Mouse (Mus musculus) hindbrain, postnatal 0 days (tissue): ENCODE data around the gene Tnfrsf22. TPM values are rescaled to one million over a fixed set of nuclear protein-coding genes. Genes with fewer than 3 reads are reported as not detected.

Source experiments
- ATAC-seq: fragments of 200-750 bp; cut with Nextera tagmentation; 2 replicates; pipeline ENCODE4 v1.8.0; 2017; ENCODE audit warnings: mild to moderate bottlenecking, moderate TSS enrichment, moderate library complexity
- DNase-seq: peaks from one replicate; pipeline ENCODE4 v3.0.0-alpha.2; 2015; ENCODE audit warnings: low spot score
- H3K27ac ChIP-seq: fragments of 300-500 bp; sonication (generic); 2 replicates; pipeline ENCODE4 v1.5.1; 2014; ENCODE audit warnings: mild to moderate bottlenecking
- H3K27me3 ChIP-seq: fragments of 300-500 bp; sonication (generic); 2 replicates; pipeline ENCODE4 v1.6.1; 2014; ENCODE audit warnings: low read length, mixed read lengths; ENCODE audit not compliant: insufficient read depth
- H3K36me3 ChIP-seq: fragments of 300-500 bp; sonication (generic); 2 replicates; pipeline ENCODE4 v1.6.1; 2014; ENCODE audit warnings: low read length, mixed read lengths; ENCODE audit not compliant: insufficient read depth
- H3K4me1 ChIP-seq: fragments of 300-500 bp; sonication (generic); 2 replicates; pipeline ENCODE4 v1.6.1; 2014; ENCODE audit warnings: antibody characterized with exemption, low read length, mixed read lengths; ENCODE audit not compliant: insufficient read depth
- H3K4me2 ChIP-seq: fragments of 300-500 bp; sonication (generic); 2 replicates; pipeline ENCODE4 v1.6.1; 2014; ENCODE audit warnings: low read depth, mild to moderate bottlenecking, low read length, moderate library complexity, mixed read lengths
- H3K4me3 ChIP-seq: fragments of 300-500 bp; sonication (generic); 2 replicates; pipeline ENCODE4 v1.5.1; 2014; ENCODE audit warnings: low read length
- H3K9ac ChIP-seq: fragments of 300-500 bp; sonication (generic); replicated peaks from 2 replicates; pipeline ENCODE4 v1.6.1; 2014; ENCODE audit warnings: mild to moderate bottlenecking, low read length, moderate library complexity, mixed read lengths
- H3K9me3 ChIP-seq: fragments of 300-500 bp; sonication (generic); 2 replicates; pipeline ENCODE4 v1.6.1; 2016; ENCODE audit warnings: low read length, mixed read lengths
- CTCF ChIP-seq: IDR thresholded peaks from 2 replicates; pipeline ENCODE4 v1.5.1; 2016; ENCODE audit warnings: antibody characterized with exemption, control low read depth, low read depth
- WGBS: fragments of 180-500 bp; shearing (Covaris S2); extraction: QIAGEN DNeasy Blood & Tissue Kit; methylation state at CpG from one replicate; pipeline ENCODE4 v1.1.7; 2014; 5-methylcytosine and 5-hydroxymethylcytosine counted together
- polyA plus RNA-seq: library from polyadenylated mRNA; unstranded; fragments of >200 nt; fragmentation: Nextera tagmentation; extraction: Ambion mirVana; gene quantifications from 2 replicates; pipeline ENCODE4 v1.2.1, GENCODE M21; 2015
- total RNA-seq: library from RNA; depleted of rRNA; stranded (reverse); fragments of >200 nt; gene quantifications from 2 replicates; pipeline ENCODE4 v1.2.3, GENCODE M21; 2014

Tnfrsf22 gene
- total and polyA plus RNA-seq, 2 experiments from 2014 or later: 4.8 to 5.1 TPM

DNA sequence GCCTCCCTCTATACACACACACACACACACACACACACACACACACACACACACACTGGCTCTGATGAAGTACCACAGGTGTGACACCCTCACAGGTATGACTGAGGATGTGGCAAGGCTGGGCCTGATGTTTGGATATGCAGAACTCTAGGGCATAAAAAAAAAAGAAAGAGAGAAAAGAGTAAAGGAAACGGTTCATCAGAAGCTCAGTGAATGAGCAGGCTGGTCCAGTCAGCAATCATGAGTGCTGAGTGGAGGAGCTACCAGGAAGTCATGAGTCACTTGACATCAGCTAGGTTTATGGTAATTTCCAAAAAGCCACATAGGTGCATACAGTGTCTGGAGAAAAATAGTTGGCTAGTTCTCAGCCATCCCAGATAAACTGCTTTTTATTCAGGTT, 20.0 kb downstream of the Tnfrsf22 start:
- no peak overlapping the region for H3K9ac ChIP-seq
- no peak overlapping the region for H3K27ac ChIP-seq
- ATAC-seq (no peak), DNase-seq (no peak)
- H3K36me3 ChIP-seq: no peaks in the 10 kb centered on the region
- 63% methylated on average over 1 of the region's 1 CpGs for WGBS
- H3K27me3 ChIP-seq: no peaks in the 10 kb centered on the region
- H3K4me3 ChIP-seq: no peak overlapping the region
- H3K9me3 ChIP-seq: no peaks in the 10 kb centered on the region
- H3K4me2 ChIP-seq: no peak overlapping the region
- no peak for TF ChIP-seq CTCF
- no peaks in the 10 kb centered on the region for H3K4me1 ChIP-seq

GRCm38 (mm10) chr7:143628540-143628939, 20.9 kb downstream of the Tnfrsf22 start, which contains the start of gene Tnfrsf26:
Gene Tnfrsf26 (minus strand): TSS chr7:143628722.
- DNase-seq (no peak), ATAC-seq (no peak)
- no peaks in the 10 kb centered on the region for H3K36me3 ChIP-seq
- H3K27me3 ChIP-seq: no peaks in the 10 kb centered on the region
- no peak within 1 kb of the TSS for H3K4me2 ChIP-seq
- H3K9ac ChIP-seq: no peak within 1 kb of the TSS
- WGBS: 92% methylated on average over 1 of the region's 1 CpGs
- no peak for TF ChIP-seq CTCF
- no peak within 1 kb of the TSS for H3K4me3 ChIP-seq
- H3K4me1 ChIP-seq: no peaks in the 10 kb centered on the region
- no peaks in the 10 kb centered on the region for H3K9me3 ChIP-seq
- H3K27ac ChIP-seq: no peak within 1 kb of the TSS

DNA sequence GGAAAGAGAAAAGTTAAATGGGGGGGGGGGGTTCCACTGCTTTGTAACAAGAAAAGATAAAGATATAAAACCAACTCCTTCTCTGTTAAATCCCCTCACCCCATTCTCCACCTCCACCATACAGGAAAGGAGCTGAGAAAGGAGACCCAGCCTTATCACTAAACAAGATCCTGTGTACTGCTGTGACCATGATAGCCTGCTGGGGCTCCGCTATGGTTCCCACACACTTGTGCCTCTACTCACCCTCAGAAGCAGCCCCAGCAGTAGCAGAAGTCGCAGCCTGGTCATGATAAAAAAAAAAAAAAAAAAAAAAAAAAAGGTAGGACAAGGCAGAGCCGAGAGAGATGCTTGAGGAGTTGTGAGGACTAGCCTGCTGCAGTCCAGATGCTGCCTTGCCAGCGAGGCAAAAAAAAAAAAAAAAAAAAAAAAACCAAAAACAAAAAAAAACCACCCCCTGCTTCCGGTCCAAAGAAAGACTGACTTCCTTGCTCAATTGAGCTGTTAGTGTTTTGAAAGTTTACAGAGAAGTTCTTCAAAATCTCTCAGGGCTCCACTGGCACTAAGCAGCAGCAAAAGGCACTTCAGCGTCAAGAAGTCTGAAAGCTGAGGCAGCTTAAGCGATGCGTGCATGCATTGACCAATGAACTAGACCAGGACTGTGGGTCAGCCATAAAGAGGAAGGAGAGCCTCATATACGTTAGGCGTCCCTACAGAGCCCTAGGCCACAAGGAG, 21.7 kb downstream of the Tnfrsf22 start:
- 65% methylated on average over 10 of the region's 10 CpGs for WGBS
- DNase-seq: no peak
- Histone ChIP-seq H3K4me2 (no peak overlapping the region), H3K9ac (no peak overlapping the region), H3K4me1 (no peaks in the 10 kb centered on the region), H3K27me3 (no peaks in the 10 kb centered on the region), H3K36me3 (no peaks in the 10 kb centered on the region), H3K27ac (no peak overlapping the region), H3K4me3 (no peak overlapping the region), H3K9me3 (no peaks in the 10 kb centered on the region)
- no peak for ATAC-seq
- TF ChIP-seq CTCF: no peak

GRCm38 (mm10) chr7:143626178-143626577, 23.3 kb downstream of the Tnfrsf22 start:
- ATAC-seq (no peak), DNase-seq (no peak)
- Histone ChIP-seq H3K27me3 (no peaks in the 10 kb centered on the region), H3K4me2 (no peak overlapping the region), H3K36me3 (no peaks in the 10 kb centered on the region), H3K27ac (no peak overlapping the region), H3K4me1 (no peaks in the 10 kb centered on the region), H3K4me3 (no peak overlapping the region), H3K9ac (no peak overlapping the region), H3K9me3 (no peaks in the 10 kb centered on the region)
- TF ChIP-seq CTCF: no peak
- WGBS: 69% methylated on average over 2 of the region's 2 CpGs

DNA sequence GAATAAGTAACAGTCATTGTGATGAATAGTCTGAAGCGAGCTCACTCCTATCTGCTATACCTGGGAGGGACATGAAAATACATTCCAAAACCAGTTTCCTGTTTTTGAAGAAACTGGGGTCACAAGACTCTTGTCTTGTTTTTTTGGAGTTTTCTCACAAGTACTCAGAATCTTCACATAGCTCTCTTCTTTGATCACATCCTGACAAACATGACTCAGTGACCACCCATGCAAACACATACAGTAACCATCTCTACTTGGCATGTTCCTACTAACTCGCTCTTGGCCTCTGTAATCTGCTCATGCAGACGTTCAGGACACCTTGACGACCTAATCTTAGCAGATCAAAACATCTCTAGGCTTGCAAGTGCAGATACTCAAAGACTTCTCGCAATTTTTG, 24.3 kb downstream of the Tnfrsf22 start:
- Histone ChIP-seq H3K9ac (no peak overlapping the region), H3K4me2 (no peak overlapping the region), H3K4me3 (no peak overlapping the region), H3K36me3 (no peaks in the 10 kb centered on the region), H3K9me3 (no peaks in the 10 kb centered on the region), H3K4me1 (no peaks in the 10 kb centered on the region), H3K27ac (no peak overlapping the region), H3K27me3 (no peaks in the 10 kb centered on the region)
- DNase-seq (no peak), ATAC-seq (no peak)
- 72% methylated on average over 5 of the region's 5 CpGs for WGBS
- TF ChIP-seq CTCF: no peak

GRCm38 (mm10) chr7:143624561-143624960, 24.9 kb downstream of the Tnfrsf22 start:
- ATAC-seq: no peak

GRCm38 (mm10) chr7:143620951-143621350, 28.5 kb downstream of the Tnfrsf22 start:
- Histone ChIP-seq H3K4me2 (no peak overlapping the region), H3K4me3 (no peak overlapping the region), H3K9ac (no peak overlapping the region), H3K36me3 (no peaks in the 10 kb centered on the region), H3K27me3 (no peaks in the 10 kb centered on the region), H3K4me1 (no peaks in the 10 kb centered on the region), H3K27ac (no peak overlapping the region), H3K9me3 (no peaks in the 10 kb centered on the region)
- DNase-seq (no peak), ATAC-seq (no peak)
- TF ChIP-seq CTCF: no peak
- WGBS: 48% methylated on average over 1 of the region's 1 CpGs

More at GRCm38 (mm10) chr7:143624561-143624960, 24.9 kb downstream of the Tnfrsf22 start:
- Histone ChIP-seq H3K36me3 (no peaks in the 10 kb centered on the region), H3K27ac (no peak overlapping the region), H3K4me3 (no peak overlapping the region), H3K4me2 (no peak overlapping the region), H3K27me3 (no peaks in the 10 kb centered on the region), H3K9me3 (no peaks in the 10 kb centered on the region), H3K4me1 (no peaks in the 10 kb centered on the region), H3K9ac (no peak overlapping the region)
- WGBS: 76% methylated on average over 3 of the region's 3 CpGs
- no peak for TF ChIP-seq CTCF
- no peak for DNase-seq
